Mouse (Mus musculus): Measurements from ENCODE around the gene Ddah2. TPM values are rescaled to one million over a fixed set of nuclear protein-coding genes. Genes with fewer than 3 reads are reported as not detected.

Ddah2 gene
- polyA plus RNA-seq, 2 experiments = 271 to 358 TPM

DNA sequence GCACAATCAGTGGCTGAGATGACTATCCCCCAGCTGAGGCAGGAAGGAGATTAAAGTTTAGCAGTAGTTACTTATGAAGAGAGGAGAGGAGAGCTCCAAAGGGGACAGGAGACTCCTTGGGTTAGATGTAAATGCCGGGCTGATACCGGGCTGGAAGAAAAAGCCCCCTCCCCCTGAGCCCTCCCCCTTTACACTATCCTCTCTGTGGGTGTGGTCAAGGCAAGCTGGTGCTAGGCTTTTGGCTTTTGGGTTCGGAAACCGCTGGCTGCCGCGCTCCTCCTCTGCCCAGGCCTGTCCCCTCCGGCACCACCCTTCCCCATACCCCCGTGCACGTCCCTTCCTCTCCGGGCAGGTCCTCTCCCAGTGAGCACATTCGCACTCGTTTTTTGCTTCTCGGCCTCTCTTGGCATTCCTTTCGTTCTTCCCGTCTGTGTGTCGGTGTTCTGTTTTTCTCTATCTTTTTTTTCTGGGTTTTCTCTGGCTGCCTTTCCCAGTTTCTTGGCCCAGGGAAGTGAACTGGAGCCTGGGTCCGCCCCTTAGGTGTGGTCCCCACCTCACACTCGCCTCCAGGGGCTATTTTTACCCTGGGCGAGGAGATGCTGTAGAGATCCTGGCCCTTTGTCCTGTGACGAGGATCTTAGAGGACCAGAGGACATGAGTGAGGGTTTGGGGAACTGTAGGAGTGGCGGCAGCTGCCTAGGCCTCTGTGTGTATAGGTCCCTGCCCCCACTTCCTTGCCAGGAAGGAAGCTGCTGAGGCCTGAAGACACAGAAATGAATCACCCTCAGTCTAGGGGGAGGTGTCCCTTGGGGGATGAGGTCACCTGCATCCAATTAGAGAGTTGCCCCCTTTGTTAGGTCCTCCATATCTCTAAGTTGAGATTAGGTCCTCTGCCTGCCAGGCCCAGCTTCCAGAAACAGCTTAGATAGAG lies 7.4 kb upstream of the Ddah2 start:
- DNase-seq (ENCODE audit: low spot score) (peak; percentile 86), ATAC-seq (ENCODE audit: low FRiP score, low read depth) (peak; percentile 34)
- peak overlapping the region; percentile 91 for H3K4me2 ChIP-seq (replicated peaks; ENCODE audit: low read depth, low read length, severe bottlenecking)
- H3K4me1 ChIP-seq (ENCODE audit: control insufficient read depth, insufficient read depth, low read length) = peaks cover 36% of the 10 kb centered on the region
- H3K9me3 ChIP-seq (ENCODE audit: control insufficient read depth, low read length) = no peaks in the 10 kb centered on the region
- H3K36me3 ChIP-seq (ENCODE audit: control insufficient read depth, insufficient read depth, low read length) = peaks cover 44% of the 10 kb centered on the region
- peak overlapping the region; percentile 63 for H3K4me3 ChIP-seq (replicated peaks; ENCODE audit: low read length)
- H3K27ac ChIP-seq (replicated peaks; ENCODE audit: low read depth, low read length) = peak overlapping the region; percentile 89
- H3K9ac ChIP-seq (ENCODE audit: low read depth, low read length, severe bottlenecking) = peak overlapping the region; percentile 79
- WGBS = 2% methylated on average over 20 of the region's 21 CpGs
- no peak for TF ChIP-seq POLR2A (IDR thresholded peaks at IDR 0.05; ENCODE audit: borderline replicate concordance, extremely low read depth, insufficient read depth, insufficient read length)
- H3K27me3 ChIP-seq (ENCODE audit: control insufficient read depth, insufficient read depth, low read length) = no peaks in the 10 kb centered on the region

DNA sequence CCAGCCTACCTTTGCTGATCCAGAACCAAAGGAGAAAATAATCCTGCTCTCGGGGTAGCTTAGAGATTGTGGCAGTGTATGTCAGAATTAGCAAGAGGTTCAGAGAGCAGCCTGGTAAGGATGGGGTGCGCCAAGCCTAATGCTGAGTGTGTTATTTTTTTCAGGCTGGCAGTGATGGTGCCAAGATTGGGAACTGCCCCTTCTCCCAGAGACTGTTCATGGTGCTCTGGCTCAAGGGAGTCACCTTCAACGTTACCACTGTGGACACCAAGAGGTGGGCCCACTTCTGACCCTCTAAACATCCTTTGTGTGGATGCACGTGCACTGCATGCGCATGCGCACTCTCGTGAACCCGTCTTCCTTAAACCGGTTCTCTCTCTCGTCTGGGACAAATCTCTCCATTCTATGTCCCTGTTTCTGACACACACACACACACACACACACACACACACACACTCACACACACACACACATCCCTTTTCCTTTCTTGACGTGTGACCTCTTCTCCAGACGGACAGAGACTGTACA lies 6.5 kb upstream of the Ddah2 start:
- H3K27ac ChIP-seq (replicated peaks; ENCODE audit: low read depth, low read length) = peak overlapping the region; percentile 89; the same call in 1 of the 2 replicates
- ATAC-seq (ENCODE audit: low FRiP score, low read depth) (no peak), DNase-seq (ENCODE audit: low spot score) (no peak)
- peak overlapping the region; percentile 79 for H3K9ac ChIP-seq (ENCODE audit: low read depth, low read length, severe bottlenecking)
- no peaks in the 10 kb centered on the region for H3K27me3 ChIP-seq (ENCODE audit: control insufficient read depth, insufficient read depth, low read length)
- H3K9me3 ChIP-seq (ENCODE audit: control insufficient read depth, low read length) = no peaks in the 10 kb centered on the region
- peaks cover 50% of the 10 kb centered on the region for H3K36me3 ChIP-seq (ENCODE audit: control insufficient read depth, insufficient read depth, low read length)
- H3K4me3 ChIP-seq (replicated peaks; ENCODE audit: low read length) = peak overlapping the region; percentile 63
- 86% methylated on average over 12 of the region's 12 CpGs for WGBS
- peak overlapping the region; percentile 91 for H3K4me2 ChIP-seq (replicated peaks; ENCODE audit: low read depth, low read length, severe bottlenecking)
- peaks cover 32% of the 10 kb centered on the region for H3K4me1 ChIP-seq (ENCODE audit: control insufficient read depth, insufficient read depth, low read length)
- no peak for TF ChIP-seq POLR2A (IDR thresholded peaks at IDR 0.05; ENCODE audit: borderline replicate concordance, extremely low read depth, insufficient read depth, insufficient read length)

DNA sequence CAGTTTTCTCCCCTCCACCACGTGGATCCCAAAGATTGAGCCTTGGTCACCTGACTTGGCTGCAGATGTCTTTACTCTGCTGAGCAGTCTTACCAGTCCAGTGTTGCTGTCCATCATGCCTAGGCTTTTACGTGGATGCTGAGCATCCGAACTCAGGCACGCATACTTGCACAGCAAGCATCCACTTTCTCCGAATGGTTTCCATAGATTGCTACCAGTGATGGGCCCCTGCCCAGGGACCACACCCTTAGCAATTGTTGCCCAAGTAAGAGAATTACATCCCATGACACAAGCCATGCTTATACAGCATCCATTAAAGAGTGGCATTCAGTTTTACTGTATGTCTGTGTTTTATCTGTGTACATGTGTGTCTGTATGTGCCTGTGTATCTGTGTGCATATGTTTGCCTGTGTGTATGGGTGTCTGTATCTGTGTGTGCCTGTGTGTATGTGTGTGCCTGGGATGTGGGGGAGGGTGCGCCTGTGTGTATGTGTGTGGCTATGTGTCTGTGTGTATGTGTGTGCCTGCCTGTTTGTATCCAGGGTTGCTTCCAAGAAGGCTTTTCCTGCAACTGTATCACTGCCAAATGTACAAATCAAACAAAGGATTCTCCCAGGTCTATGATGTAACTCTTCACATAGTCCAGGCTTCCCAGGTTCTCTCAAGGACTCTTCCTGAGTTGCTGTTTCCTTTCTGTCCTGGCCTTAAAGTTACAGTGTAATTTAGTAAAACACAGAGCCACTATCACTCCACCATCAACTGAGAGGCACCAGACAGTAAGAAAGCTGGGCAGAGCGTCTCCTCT lies 2.9 kb upstream of the Ddah2 start:
- Histone ChIP-seq H3K4me3 (replicated peaks; ENCODE audit: low read length) (no peak overlapping the region), H3K27ac (replicated peaks; ENCODE audit: low read depth, low read length) (no peak overlapping the region), H3K9me3 (ENCODE audit: control insufficient read depth, low read length) (no peaks in the 10 kb centered on the region), H3K4me2 (replicated peaks; ENCODE audit: low read depth, low read length, severe bottlenecking) (no peak overlapping the region), H3K36me3 (ENCODE audit: control insufficient read depth, insufficient read depth, low read length) (peaks cover 67% of the 10 kb centered on the region), H3K9ac (ENCODE audit: low read depth, low read length, severe bottlenecking) (no peak overlapping the region), H3K4me1 (ENCODE audit: control insufficient read depth, insufficient read depth, low read length) (peaks cover 19% of the 10 kb centered on the region), H3K27me3 (ENCODE audit: control insufficient read depth, insufficient read depth, low read length) (no peaks in the 10 kb centered on the region)
- no peak for TF ChIP-seq POLR2A (IDR thresholded peaks at IDR 0.05; ENCODE audit: borderline replicate concordance, extremely low read depth, insufficient read depth, insufficient read length)
- WGBS = 92% methylated on average over 7 of the region's 7 CpGs
- DNase-seq (ENCODE audit: low spot score) = no peak
- ATAC-seq (ENCODE audit: low FRiP score, low read depth) = no peak

DNA sequence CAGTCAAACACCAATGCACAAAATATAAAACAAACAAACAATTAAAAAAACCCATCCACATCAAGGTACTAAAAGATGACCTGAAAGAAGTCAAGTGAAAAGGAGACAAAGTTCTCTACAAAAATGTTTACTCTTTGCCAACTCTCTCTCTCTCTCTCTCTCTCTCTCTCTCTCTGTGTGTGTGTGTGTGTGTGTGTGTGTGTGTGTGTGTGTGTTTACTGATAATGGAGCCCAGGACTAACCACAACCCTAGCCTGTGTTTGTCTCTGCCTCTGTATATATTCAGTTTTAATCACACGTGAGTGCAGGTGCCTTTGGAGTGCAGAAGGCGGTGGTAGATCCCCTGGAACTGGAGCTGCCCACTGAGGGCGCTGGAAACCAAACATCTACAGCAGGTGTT lies 1.7 kb upstream of the Ddah2 start:
- H3K27ac ChIP-seq (replicated peaks; ENCODE audit: low read depth, low read length) = no peak overlapping the region
- DNase-seq (ENCODE audit: low spot score) = no peak
- WGBS = 77% methylated on average over 3 of the region's 3 CpGs
- no peak overlapping the region for H3K9ac ChIP-seq (ENCODE audit: low read depth, low read length, severe bottlenecking)
- H3K9me3 ChIP-seq (ENCODE audit: control insufficient read depth, low read length) = no peaks in the 10 kb centered on the region
- H3K4me1 ChIP-seq (ENCODE audit: control insufficient read depth, insufficient read depth, low read length) = peaks cover 17% of the 10 kb centered on the region
- no peaks in the 10 kb centered on the region for H3K27me3 ChIP-seq (ENCODE audit: control insufficient read depth, insufficient read depth, low read length)
- no peak overlapping the region for H3K4me3 ChIP-seq (replicated peaks; ENCODE audit: low read length)
- TF ChIP-seq POLR2A (IDR thresholded peaks at IDR 0.05; ENCODE audit: borderline replicate concordance, extremely low read depth, insufficient read depth, insufficient read length) = no peak
- H3K4me2 ChIP-seq (replicated peaks; ENCODE audit: low read depth, low read length, severe bottlenecking) = no peak overlapping the region
- H3K36me3 ChIP-seq (ENCODE audit: control insufficient read depth, insufficient read depth, low read length) = peaks cover 77% of the 10 kb centered on the region
- ATAC-seq (ENCODE audit: low FRiP score, low read depth) = no peak

DNA sequence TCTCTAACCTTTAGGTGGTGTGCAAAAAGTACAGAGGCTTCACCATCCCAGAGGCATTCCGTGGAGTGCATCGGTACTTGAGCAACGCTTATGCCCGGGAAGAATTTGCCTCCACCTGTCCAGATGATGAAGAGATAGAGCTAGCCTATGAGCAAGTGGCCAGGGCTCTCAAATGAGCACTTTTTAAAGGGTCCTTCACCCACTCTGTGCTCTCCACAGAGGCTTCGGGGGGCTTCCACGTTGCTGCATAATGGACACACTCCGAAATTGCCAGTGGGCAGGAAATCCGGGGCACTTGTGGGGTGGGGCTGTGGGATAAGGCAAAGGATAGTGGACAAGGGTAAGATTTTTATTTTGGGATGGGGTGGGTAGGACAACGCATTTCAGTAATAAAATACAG lies 519 bp upstream of the Ddah2 start:
- no peak for TF ChIP-seq POLR2A (IDR thresholded peaks at IDR 0.05; ENCODE audit: borderline replicate concordance, extremely low read depth, insufficient read depth, insufficient read length)
- Histone ChIP-seq H3K4me3 (replicated peaks; ENCODE audit: low read length) (0 out of 2 replicates have a peak overlapping the region, but pooled peaks have one; percentile 61), H3K27ac (replicated peaks; ENCODE audit: low read depth, low read length) (no peak overlapping the region), H3K36me3 (ENCODE audit: control insufficient read depth, insufficient read depth, low read length) (peaks cover 76% of the 10 kb centered on the region), H3K4me2 (replicated peaks; ENCODE audit: low read depth, low read length, severe bottlenecking) (peak overlapping the region; percentile 89; the same call in 1 of the 2 replicates), H3K9me3 (ENCODE audit: control insufficient read depth, low read length) (no peaks in the 10 kb centered on the region), H3K9ac (ENCODE audit: low read depth, low read length, severe bottlenecking) (no peak overlapping the region), H3K4me1 (ENCODE audit: control insufficient read depth, insufficient read depth, low read length) (peaks cover 12% of the 10 kb centered on the region), H3K27me3 (ENCODE audit: control insufficient read depth, insufficient read depth, low read length) (no peaks in the 10 kb centered on the region)
- ATAC-seq (ENCODE audit: low FRiP score, low read depth) = 0 out of 2 replicates have a peak, but pooled peaks have one; percentile 0
- no peak for DNase-seq (ENCODE audit: low spot score)
- 61% methylated on average over 9 of the region's 9 CpGs for WGBS
